Mouse (Mus musculus): ENCODE measurements around the gene St3gal3.

DNA sequence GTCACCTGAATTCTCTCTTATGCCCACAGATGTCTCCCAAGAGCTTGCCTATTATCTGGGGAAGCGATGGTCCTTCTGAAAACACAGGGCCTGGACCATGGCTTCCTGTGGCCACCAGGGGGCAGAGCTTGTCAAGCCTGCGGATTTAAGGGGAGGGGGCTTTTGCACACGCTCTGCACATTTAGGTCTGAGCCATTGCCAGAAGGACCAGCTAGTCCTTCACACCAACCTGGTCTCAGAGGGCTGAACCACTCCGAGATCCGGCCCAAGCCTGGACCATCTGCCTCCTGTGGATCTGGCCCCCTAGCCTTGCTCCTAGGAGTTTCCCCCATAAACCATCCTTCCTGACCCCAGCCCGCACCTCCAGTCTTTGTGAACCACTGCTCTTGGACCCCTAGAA lies 206.5 kb downstream of the St3gal3 start:
- no peak for TF ChIP-seq POLR2A (IDR thresholded peaks at IDR 0.05; ENCODE audit: borderline replicate concordance, control insufficient read depth, low read depth, low read length)
- peak; percentile 67 for TF ChIP-seq CTCF (IDR thresholded peaks at IDR 0.05; ENCODE audit: control insufficient read depth, insufficient read depth, low read length)

All from bone marrow, adult 2 months (tissue).